Mouse (Mus musculus): ENCODE data around the gene S100a8. TPM values are rescaled to one million over a fixed set of nuclear protein-coding genes. Genes with fewer than 3 reads are reported as not detected.

Gene S100a8
- not detected in 2 replicates for total RNA-seq (2012; rRNA removed)

DNA sequence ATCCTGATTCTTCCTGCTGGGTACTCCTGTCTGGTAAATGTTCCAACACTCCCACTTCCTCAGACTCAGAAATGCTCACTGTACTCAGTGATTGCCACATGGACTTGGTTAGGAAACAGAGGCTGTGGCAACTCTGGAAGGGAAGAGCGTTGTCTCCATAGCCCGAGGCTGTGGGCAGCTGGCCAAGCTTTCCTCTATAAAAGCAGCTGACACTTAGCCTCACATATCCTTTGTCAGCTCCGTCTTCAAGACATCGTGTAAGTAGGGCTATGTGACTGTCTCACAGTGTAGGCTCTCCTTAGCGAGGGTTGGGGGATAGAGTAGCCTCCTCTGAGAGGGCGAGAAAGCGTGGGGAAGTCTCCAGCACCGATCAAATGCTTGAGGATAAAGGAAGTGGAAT, at the start of gene S100a8:
S100a8 (plus strand) TSS at position 133 of the 400 bp plus-strand sequence.
- in situ Hi-C loops (cut with MboI; ENCODE audit: low sequenced_read_pairs in 2 of 2, unreplicated experiment in 2 of 2): no loop called here
- H3K4me1 ChIP-seq (ENCODE audit: control insufficient read depth in 2 of 2, insufficient read depth in 2 of 2, low read length in 2 of 2, poor library complexity in 1 of 2): no peaks in the 10 kb centered on the region
- no peak within 1 kb of the TSS for H3K27ac ChIP-seq (ENCODE audit: insufficient read depth, low read depth, low read length, poor library complexity, severe bottlenecking)
- no peak for DNase-seq (ENCODE audit: low read depth, low spot score)
- TF ChIP-seq ZNF384 (IDR thresholded peaks at IDR 0.05; ENCODE audit: low read depth, low read length): no peak
- no peak for TF ChIP-seq ZC3H11A (IDR thresholded peaks at IDR 0.05; ENCODE audit: borderline replicate concordance, low read depth, low read length)
- TF ChIP-seq MAFK (IDR thresholded peaks at IDR 0.05; ENCODE audit: insufficient read depth, low read depth, low read length): no peak
- no peak for TF ChIP-seq CHD2 (IDR thresholded peaks at IDR 0.05; ENCODE audit: low read depth, low read length)
- no peak for TF ChIP-seq HCFC1 (IDR thresholded peaks at IDR 0.05; ENCODE audit: borderline replicate concordance, insufficient read depth, low read length)
- no peak within 1 kb of the TSS for H3K4me3 ChIP-seq (ENCODE audit: insufficient read depth in 1 of 2, low read depth in 1 of 2, low read length in 2 of 2, poor library complexity in 1 of 2, severe bottlenecking in 1 of 2)
- no peaks in the 10 kb centered on the region for H3K36me3 ChIP-seq (ENCODE audit: control insufficient read depth, insufficient read depth, low read length, poor library complexity, severe bottlenecking)
- no peaks in the 10 kb centered on the region for H3K9me3 ChIP-seq (ENCODE audit: control insufficient read depth, insufficient read depth, low read depth, low read length)
- H3K9ac ChIP-seq (ENCODE audit: insufficient read depth, low read depth, low read length, poor library complexity, severe bottlenecking): no peak within 1 kb of the TSS

GRCm38 (mm10) chr3:90621552-90621951, 47.2 kb upstream of the S100a8 start:
- TF ChIP-seq ZC3H11A (IDR thresholded peaks at IDR 0.05; ENCODE audit: borderline replicate concordance, low read depth, low read length) (no peak), HCFC1 (IDR thresholded peaks at IDR 0.05; ENCODE audit: borderline replicate concordance, insufficient read depth, low read length) (no peak)
- no peaks in the 10 kb centered on the region for H3K4me1 ChIP-seq (ENCODE audit: control insufficient read depth in 2 of 2, insufficient read depth in 2 of 2, low read length in 2 of 2, poor library complexity in 1 of 2)
- no peak overlapping the region for H3K27ac ChIP-seq (ENCODE audit: insufficient read depth, low read depth, low read length, poor library complexity, severe bottlenecking)
- in situ Hi-C loops (cut with MboI; ENCODE audit: low sequenced_read_pairs in 2 of 2, unreplicated experiment in 2 of 2): no loop called here
- no peak for DNase-seq (ENCODE audit: low read depth, low spot score)
- H3K9ac ChIP-seq (ENCODE audit: insufficient read depth, low read depth, low read length, poor library complexity, severe bottlenecking): no peak overlapping the region
- H3K4me3 ChIP-seq (ENCODE audit: insufficient read depth in 1 of 2, low read depth in 1 of 2, low read length in 2 of 2, poor library complexity in 1 of 2, severe bottlenecking in 1 of 2): no peak overlapping the region
- no peaks in the 10 kb centered on the region for H3K36me3 ChIP-seq (ENCODE audit: control insufficient read depth, insufficient read depth, low read length, poor library complexity, severe bottlenecking)
- no peaks in the 10 kb centered on the region for H3K9me3 ChIP-seq (ENCODE audit: control insufficient read depth, insufficient read depth, low read depth, low read length)

- DNase-seq (ENCODE audit: low read depth, low spot score): no peak
- in situ Hi-C loops (cut with MboI; ENCODE audit: low sequenced_read_pairs in 2 of 2, unreplicated experiment in 2 of 2): no loop called here
- TF ChIP-seq CHD2 (IDR thresholded peaks at IDR 0.05; ENCODE audit: low read depth, low read length) (no peak), HCFC1 (IDR thresholded peaks at IDR 0.05; ENCODE audit: borderline replicate concordance, insufficient read depth, low read length) (no peak), ZC3H11A (IDR thresholded peaks at IDR 0.05; ENCODE audit: borderline replicate concordance, low read depth, low read length) (no peak), ZNF384 (IDR thresholded peaks at IDR 0.05; ENCODE audit: low read depth, low read length) (no peak), MAFK (IDR thresholded peaks at IDR 0.05; ENCODE audit: insufficient read depth, low read depth, low read length) (no peak)
- H3K9ac ChIP-seq (ENCODE audit: insufficient read depth, low read depth, low read length, poor library complexity, severe bottlenecking): no peak overlapping the region
- no peaks in the 10 kb centered on the region for H3K36me3 ChIP-seq (ENCODE audit: control insufficient read depth, insufficient read depth, low read length, poor library complexity, severe bottlenecking)
- H3K27ac ChIP-seq (ENCODE audit: insufficient read depth, low read depth, low read length, poor library complexity, severe bottlenecking): no peak overlapping the region
- H3K9me3 ChIP-seq (ENCODE audit: control insufficient read depth, insufficient read depth, low read depth, low read length): no peaks in the 10 kb centered on the region
- no peaks in the 10 kb centered on the region for H3K4me1 ChIP-seq (ENCODE audit: control insufficient read depth in 2 of 2, insufficient read depth in 2 of 2, low read length in 2 of 2, poor library complexity in 1 of 2)
- H3K4me3 ChIP-seq (ENCODE audit: insufficient read depth in 1 of 2, low read depth in 1 of 2, low read length in 2 of 2, poor library complexity in 1 of 2, severe bottlenecking in 1 of 2): no peak overlapping the region
Measured at GRCm38 (mm10) chr3:90623435-90624071, 45.2 kb upstream of the S100a8 start.

GRCm38 (mm10) chr3:90625496-90625895, 43.3 kb upstream of the S100a8 start:
- no peak for TF ChIP-seq HCFC1 (IDR thresholded peaks at IDR 0.05; ENCODE audit: borderline replicate concordance, insufficient read depth, low read length)
- no peak for TF ChIP-seq MAFK (IDR thresholded peaks at IDR 0.05; ENCODE audit: insufficient read depth, low read depth, low read length)
- TF ChIP-seq ZNF384 (IDR thresholded peaks at IDR 0.05; ENCODE audit: low read depth, low read length): no peak
- no peak for TF ChIP-seq ZC3H11A (IDR thresholded peaks at IDR 0.05; ENCODE audit: borderline replicate concordance, low read depth, low read length)
- no peak for TF ChIP-seq CHD2 (IDR thresholded peaks at IDR 0.05; ENCODE audit: low read depth, low read length)
- no peak overlapping the region for H3K9ac ChIP-seq (ENCODE audit: insufficient read depth, low read depth, low read length, poor library complexity, severe bottlenecking)
- no peaks in the 10 kb centered on the region for H3K4me1 ChIP-seq (ENCODE audit: control insufficient read depth in 2 of 2, insufficient read depth in 2 of 2, low read length in 2 of 2, poor library complexity in 1 of 2)
- in situ Hi-C loops (cut with MboI; ENCODE audit: low sequenced_read_pairs in 2 of 2, unreplicated experiment in 2 of 2): no loop called here
- no peaks in the 10 kb centered on the region for H3K36me3 ChIP-seq (ENCODE audit: control insufficient read depth, insufficient read depth, low read length, poor library complexity, severe bottlenecking)
- H3K27ac ChIP-seq (ENCODE audit: insufficient read depth, low read depth, low read length, poor library complexity, severe bottlenecking): no peak overlapping the region
- no peak overlapping the region for H3K4me3 ChIP-seq (ENCODE audit: insufficient read depth in 1 of 2, low read depth in 1 of 2, low read length in 2 of 2, poor library complexity in 1 of 2, severe bottlenecking in 1 of 2)
- no peak for DNase-seq (ENCODE audit: low read depth, low spot score)
- no peaks in the 10 kb centered on the region for H3K9me3 ChIP-seq (ENCODE audit: control insufficient read depth, insufficient read depth, low read depth, low read length)

Measured in ES-E14 (cell line).